Mouse (Mus musculus) megakaryocyte, embryonic 14.5 days (primary cell): ENCODE data around the gene Klhl2. TPM values are rescaled to one million over a fixed set of nuclear protein-coding genes. Genes with fewer than 3 reads are reported as not detected.
A peak's percentile ranks its signal among the peaks of the same experiment; 100 is the strongest.

Experiments
- H3K27me3 ChIP-seq: replicated peaks from 2 replicates; pipeline ENCODE3; 2012; ENCODE audit warnings: inconsistent platforms
- H3K36me3 ChIP-seq: replicated peaks from 2 replicates; pipeline ENCODE3; 2012; ENCODE audit warnings: low read length, inconsistent platforms, mixed read lengths
- H3K4me1 ChIP-seq: 2 replicates; pipeline ENCODE4 v1.6.1; 2012; ENCODE audit warnings: inconsistent platforms
- H3K4me3 ChIP-seq: replicated peaks from 2 replicates; pipeline ENCODE3; 2012; ENCODE audit warnings: moderate library complexity, mild to moderate bottlenecking, inconsistent platforms
- H3K9me3 ChIP-seq: 2 replicates; pipeline ENCODE4 v1.6.1; 2012; ENCODE audit warnings: inconsistent platforms
- FLI1 ChIP-seq: IDR thresholded peaks from 2 replicates; pipeline ENCODE4 v1.6.1; 2012; ENCODE audit warnings: low read length, inconsistent platforms, mixed read lengths
- GATA1 ChIP-seq: IDR thresholded peaks from 3 replicates; pipeline ENCODE4 v1.6.1; 2012; ENCODE audit warnings: mixed read lengths, low read length, inconsistent platforms, borderline replicate concordance
- polyA plus RNA-seq: library from polyadenylated mRNA; stranded (reverse); fragments of >175 nt; gene quantifications from 2 replicates; pipeline ENCODE4 v1.2.3, GENCODE M21; 2012; ENCODE audit warnings: low replicate concordance; ENCODE audit not compliant: insufficient read depth

Gene Klhl2
- polyA plus RNA-seq, 1 experiment = 2.4 TPM

GRCm38 (mm10) chr8:64723206-64723605, 126.6 kb downstream of the Klhl2 start:
- no peaks in the 10 kb centered on the region for H3K9me3 ChIP-seq
- peaks cover 36% of the 10 kb centered on the region for H3K4me1 ChIP-seq
- no peaks in the 10 kb centered on the region for H3K27me3 ChIP-seq
- peaks cover 98% of the 10 kb centered on the region for H3K36me3 ChIP-seq
- TF ChIP-seq GATA1 (no peak), FLI1 (no peak)
- H3K4me3 ChIP-seq = no peak overlapping the region

DNA sequence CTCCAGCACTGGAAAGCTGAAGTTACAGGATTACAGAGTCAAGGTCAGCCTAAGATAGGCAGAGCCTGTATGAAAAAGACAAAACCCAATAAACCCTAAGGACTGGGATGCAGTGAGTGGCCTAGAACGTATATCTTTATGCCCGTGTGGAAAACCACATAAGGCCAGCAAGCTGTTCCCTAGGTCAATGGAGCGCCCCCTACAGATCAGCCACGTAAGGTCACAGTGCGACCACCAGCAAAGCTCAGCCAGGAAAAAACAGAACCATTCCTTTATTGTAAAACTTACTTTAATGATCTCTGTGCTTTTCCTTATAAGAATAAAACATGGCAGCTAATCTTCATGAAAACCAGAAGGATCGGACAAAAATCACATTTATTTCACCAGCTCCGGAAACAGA, 131.9 kb downstream of the Klhl2 start:
- H3K4me1 ChIP-seq = 0 out of 2 replicates have a peak, but pooled peaks cover 6% of the 10 kb centered on the region
- TF ChIP-seq FLI1 (no peak), GATA1 (no peak)
- H3K27me3 ChIP-seq = no peaks in the 10 kb centered on the region
- no peaks in the 10 kb centered on the region for H3K9me3 ChIP-seq
- H3K4me3 ChIP-seq = no peak overlapping the region
- peaks cover 77% of the 10 kb centered on the region for H3K36me3 ChIP-seq

DNA sequence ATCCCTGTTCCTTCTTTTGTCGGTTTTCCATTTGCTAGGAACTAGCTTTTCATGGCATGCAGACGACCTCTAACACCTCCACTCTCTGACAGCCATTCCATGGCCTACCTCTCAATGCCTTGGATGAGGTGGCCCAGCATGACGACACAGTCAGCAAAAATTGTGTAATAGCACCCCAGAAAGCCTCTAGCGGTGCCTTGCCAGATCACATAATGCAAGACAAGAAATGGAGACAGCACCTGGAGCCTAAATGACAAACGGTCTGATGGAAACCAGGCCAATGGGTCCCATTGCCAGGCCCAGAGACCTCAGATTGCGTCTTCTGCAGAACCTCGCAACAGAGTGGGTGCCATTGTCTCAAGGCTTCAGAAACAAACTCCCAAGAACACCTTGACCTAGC, 137.3 kb downstream of the Klhl2 start:
- 0 out of 2 replicates have a peak, but pooled peaks cover 3% of the 10 kb centered on the region for H3K4me1 ChIP-seq
- H3K36me3 ChIP-seq = peaks cover 24% of the 10 kb centered on the region
- no peaks in the 10 kb centered on the region for H3K9me3 ChIP-seq
- no peak for TF ChIP-seq FLI1
- no peak for TF ChIP-seq GATA1
- no peak overlapping the region for H3K4me3 ChIP-seq
- no peaks in the 10 kb centered on the region for H3K27me3 ChIP-seq

- Histone ChIP-seq H3K4me3 (no peak overlapping the region), H3K27me3 (no peaks in the 10 kb centered on the region), H3K4me1 (0 out of 2 replicates have a peak, but pooled peaks cover 1% of the 10 kb centered on the region), H3K36me3 (peaks cover 14% of the 10 kb centered on the region), H3K9me3 (no peaks in the 10 kb centered on the region)
- TF ChIP-seq GATA1 (no peak), FLI1 (no peak)
Observed at GRCm38 (mm10) chr8:64711544-64711943, 138.3 kb downstream of the Klhl2 start.

- TF ChIP-seq GATA1 (no peak), FLI1 (no peak)
Observed at GRCm38 (mm10) chr8:64707481-64707880, 142.3 kb downstream of the Klhl2 start.

GRCm38 (mm10) chr8:64703191-64703590, 146.6 kb downstream of the Klhl2 start:
- no peaks in the 10 kb centered on the region for H3K36me3 ChIP-seq
- no peak overlapping the region for H3K4me3 ChIP-seq
- TF ChIP-seq FLI1 = no peak
- no peak for TF ChIP-seq GATA1
- H3K9me3 ChIP-seq = no peaks in the 10 kb centered on the region
- H3K4me1 ChIP-seq = no peaks in the 10 kb centered on the region
- H3K27me3 ChIP-seq = peaks cover 3% of the 10 kb centered on the region

More at GRCm38 (mm10) chr8:64707481-64707880, 142.3 kb downstream of the Klhl2 start:
- no peaks in the 10 kb centered on the region for H3K36me3 ChIP-seq
- H3K4me3 ChIP-seq = no peak overlapping the region
- no peaks in the 10 kb centered on the region for H3K27me3 ChIP-seq
- H3K9me3 ChIP-seq = no peaks in the 10 kb centered on the region
- H3K4me1 ChIP-seq = no peaks in the 10 kb centered on the region

- Histone ChIP-seq H3K4me1 (peaks cover 14% of the 10 kb centered on the region), H3K9me3 (no peaks in the 10 kb centered on the region), H3K36me3 (no peaks in the 10 kb centered on the region), H3K4me3 (peak within 1 kb of the TSS; percentile 90), H3K27me3 (peaks cover 37% of the 10 kb centered on the region)
- TF ChIP-seq FLI1 (no peak), GATA1 (no peak)
Observed at GRCm38 (mm10) chr8:64692651-64693201, 157.1 kb downstream of the Klhl2 start, which contains the start of gene Cpe. Cpe (minus strand) TSS chr8:64693054.

DNA sequence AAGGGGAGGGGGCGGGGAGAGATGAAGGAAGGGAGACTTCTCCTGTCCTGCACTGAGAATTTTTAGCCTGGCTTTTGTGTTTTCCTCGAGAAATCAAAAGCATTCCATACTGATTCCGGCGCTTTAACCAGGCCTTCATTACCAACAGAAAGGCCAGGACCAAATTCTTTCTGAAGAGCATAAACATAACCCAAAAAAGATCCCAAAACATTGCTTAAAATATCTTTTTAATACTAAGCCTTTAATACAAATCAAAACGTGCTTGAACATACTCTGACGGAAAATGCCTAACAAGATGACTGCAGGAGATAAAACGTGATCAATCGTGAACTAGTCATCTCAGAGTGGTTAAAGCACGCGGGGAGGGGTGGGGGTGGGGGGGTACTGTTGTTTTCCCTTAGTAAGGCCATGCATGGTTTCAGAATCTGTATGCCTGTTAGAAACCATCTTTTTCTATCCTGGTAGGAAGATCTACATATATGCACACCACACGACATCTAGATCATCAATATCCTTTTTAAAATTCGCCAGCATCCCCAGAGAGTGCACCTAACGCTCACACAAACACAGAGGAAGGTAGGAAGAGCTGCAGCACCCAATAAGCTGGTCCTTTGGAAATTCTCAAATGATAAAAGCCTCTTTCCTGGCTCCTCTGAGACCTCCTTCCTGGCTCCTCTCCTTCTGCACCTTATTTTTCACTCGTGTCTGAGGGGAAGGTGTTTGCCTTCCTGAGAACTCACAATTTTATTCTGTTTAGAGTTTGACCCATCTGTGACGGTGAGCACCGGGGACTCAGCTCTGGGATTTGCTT, 158.0 kb downstream of the Klhl2 start:
- H3K4me3 ChIP-seq = peak overlapping the region; percentile 90
- no peaks in the 10 kb centered on the region for H3K9me3 ChIP-seq
- H3K27me3 ChIP-seq = peaks cover 37% of the 10 kb centered on the region
- no peaks in the 10 kb centered on the region for H3K36me3 ChIP-seq
- peaks cover 14% of the 10 kb centered on the region for H3K4me1 ChIP-seq
- TF ChIP-seq GATA1 = no peak
- no peak for TF ChIP-seq FLI1

DNA sequence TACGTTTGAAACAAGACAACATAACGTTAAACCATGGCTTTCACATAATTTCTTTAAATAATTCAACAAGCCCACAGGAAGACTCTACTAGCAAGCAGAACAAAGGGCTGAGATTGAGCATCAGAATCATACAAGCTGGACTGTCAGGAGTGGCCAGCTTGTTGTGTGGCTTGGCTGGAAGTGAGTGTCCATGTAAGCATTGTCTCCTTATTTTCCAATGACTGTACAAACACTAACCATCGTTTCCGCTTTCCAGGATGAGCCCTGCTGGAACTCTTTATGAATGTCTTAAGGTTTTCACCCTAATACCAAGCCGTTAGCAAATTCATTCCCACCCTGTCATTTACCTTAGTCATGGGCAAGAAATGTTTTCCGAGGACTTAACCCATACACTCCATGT, 159.0 kb downstream of the Klhl2 start:
- Histone ChIP-seq H3K36me3 (no peaks in the 10 kb centered on the region), H3K4me3 (no peak overlapping the region), H3K27me3 (peaks cover 37% of the 10 kb centered on the region), H3K4me1 (peaks cover 14% of the 10 kb centered on the region), H3K9me3 (no peaks in the 10 kb centered on the region)
- TF ChIP-seq GATA1 = no peak
- no peak for TF ChIP-seq FLI1

DNA sequence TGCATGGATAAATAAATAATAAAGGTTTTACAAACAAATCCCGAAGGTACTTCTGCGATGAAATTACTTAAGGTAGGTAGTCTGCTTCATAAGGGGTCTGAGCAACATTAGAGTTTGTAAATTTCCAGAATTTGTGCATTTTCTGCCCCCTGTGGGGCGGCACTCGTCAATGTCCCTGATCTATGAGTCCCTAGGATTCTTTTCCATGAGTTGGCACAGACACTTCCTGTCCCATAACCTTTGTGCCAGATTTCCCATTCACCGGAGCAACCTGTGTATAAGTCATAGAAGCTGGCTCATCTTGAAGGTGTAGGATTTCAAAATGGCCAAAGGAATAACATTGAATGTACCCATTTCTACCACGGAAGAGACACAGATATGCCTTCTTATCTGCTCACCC, 159.5 kb downstream of the Klhl2 start:
- TF ChIP-seq FLI1 = no peak
- no peak for TF ChIP-seq GATA1
- Histone ChIP-seq H3K9me3 (no peaks in the 10 kb centered on the region), H3K4me3 (no peak overlapping the region), H3K27me3 (peaks cover 37% of the 10 kb centered on the region), H3K4me1 (peaks cover 14% of the 10 kb centered on the region), H3K36me3 (no peaks in the 10 kb centered on the region)

Other genes with a start within 250 kb of the Klhl2 start
- gene Cpe, start 157.0 kb downstream of the Klhl2 start, polyA plus RNA-seq = not detected in 2 replicates
- 6.4 TPM in 1 of 2 replicates, not detected in the other for gene Msmo1, start 116.2 kb downstream of the Klhl2 start, polyA plus RNA-seq
- gene Tmem192, start 97.2 kb upstream of the Klhl2 start, polyA plus RNA-seq = 7.5 and 32.5 TPM in 2 replicates
- gene Trim75, start 137.8 kb upstream of the Klhl2 start, polyA plus RNA-seq = not detected in 2 replicates
- gene Trim61, start 168.5 kb upstream of the Klhl2 start, polyA plus RNA-seq = 0.86 TPM in 1 of 2 replicates, not detected in the other
- gene Trim60, start 168.6 kb upstream of the Klhl2 start, polyA plus RNA-seq = not detected in 2 replicates
- not detected in 2 replicates for gene Apela, start 187.3 kb upstream of the Klhl2 start, polyA plus RNA-seq
- not detected in 2 replicates for gene Gm10663, start 225.0 kb upstream of the Klhl2 start, polyA plus RNA-seq